Mouse (Mus musculus) WW6 (cell line): ENCODE results near the gene Slamf6.
A peak's percentile ranks its signal among the peaks of the same experiment; 100 is the strongest.

Source experiments
- DNase-seq: peaks from one replicate; pipeline ENCODE4 v3.0.0-alpha.2; 2013; ENCODE audit warnings: low read depth, low spot score

The Slamf6 gene

GRCm38 (mm10) chr1:171994918-171995715 is 77.8 kb downstream of the Slamf6 start:
- no peak for DNase-seq

GRCm38 (mm10) chr1:171996701-171997100 is 79.4 kb downstream of the Slamf6 start:
- DNase-seq = no peak

DNA sequence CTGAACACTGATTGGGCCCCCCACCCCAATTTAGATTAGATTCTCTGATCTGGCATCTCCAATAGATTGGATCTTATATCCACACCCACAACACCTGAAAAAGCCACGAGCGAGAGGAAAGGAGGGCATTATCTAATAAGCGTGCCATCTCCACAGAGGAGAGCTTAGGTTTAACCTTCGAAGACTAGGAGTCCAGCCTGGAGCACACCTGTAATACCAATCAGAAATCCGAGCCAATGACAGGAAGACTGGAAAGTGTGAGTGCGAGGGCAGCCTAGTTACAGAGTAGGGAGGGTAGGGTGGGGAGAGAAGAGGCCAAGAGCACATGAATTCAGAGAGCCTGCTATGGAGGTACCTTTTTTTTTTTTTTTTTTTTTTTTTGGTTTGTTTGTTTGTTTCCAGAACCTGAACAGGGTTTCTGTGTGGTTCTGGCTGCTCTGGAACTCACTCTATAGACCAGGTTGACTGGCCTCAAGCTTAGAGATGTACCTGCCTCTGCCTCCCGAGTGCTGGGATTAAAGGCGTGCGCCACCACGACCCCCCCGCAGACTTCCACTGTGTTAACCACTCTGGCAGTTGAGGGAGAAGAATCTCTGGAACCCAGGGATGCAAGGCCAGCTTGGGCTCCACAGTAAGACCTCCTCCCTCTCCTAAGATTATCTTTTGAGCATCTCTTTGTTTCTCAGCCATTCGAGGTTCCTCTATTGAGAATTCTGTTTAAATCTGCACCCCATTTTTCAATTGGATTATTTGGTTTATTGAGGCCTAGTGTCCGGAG is 81.7 kb downstream of the Slamf6 start:
- DNase-seq = no peak

GRCm38 (mm10) chr1:172000641-172001040 is 83.3 kb downstream of the Slamf6 start:
- peak; percentile 45 for DNase-seq

DNA sequence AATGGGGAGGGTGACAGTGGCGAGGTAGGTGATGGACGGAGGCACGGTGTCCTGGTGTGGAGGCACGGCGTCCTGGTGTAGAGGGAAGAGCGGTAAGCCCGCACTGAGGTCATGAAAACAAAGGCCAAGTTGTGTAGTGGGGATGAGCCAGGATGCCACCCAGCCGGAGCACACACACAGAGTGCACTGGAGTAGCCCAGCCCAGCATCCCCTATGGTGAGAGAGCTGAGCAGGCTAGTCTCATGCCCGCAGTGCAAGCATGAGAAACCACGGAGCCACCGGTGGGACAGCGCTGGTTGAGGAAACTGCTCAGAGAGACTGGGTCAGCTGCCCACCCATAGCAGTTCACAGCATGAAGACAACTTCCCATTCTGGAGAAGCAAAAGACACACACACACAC is 84.3 kb downstream of the Slamf6 start:
- DNase-seq = no peak
